Mouse (Mus musculus): ENCODE data around the gene Gpam. TPM values are rescaled to one million over a fixed set of nuclear protein-coding genes. Genes with fewer than 3 reads are reported as not detected.

The Gpam gene
- total and polyA plus RNA-seq, 3 experiments, result 10.3 to 26.7 (median 24.8) TPM

DNA sequence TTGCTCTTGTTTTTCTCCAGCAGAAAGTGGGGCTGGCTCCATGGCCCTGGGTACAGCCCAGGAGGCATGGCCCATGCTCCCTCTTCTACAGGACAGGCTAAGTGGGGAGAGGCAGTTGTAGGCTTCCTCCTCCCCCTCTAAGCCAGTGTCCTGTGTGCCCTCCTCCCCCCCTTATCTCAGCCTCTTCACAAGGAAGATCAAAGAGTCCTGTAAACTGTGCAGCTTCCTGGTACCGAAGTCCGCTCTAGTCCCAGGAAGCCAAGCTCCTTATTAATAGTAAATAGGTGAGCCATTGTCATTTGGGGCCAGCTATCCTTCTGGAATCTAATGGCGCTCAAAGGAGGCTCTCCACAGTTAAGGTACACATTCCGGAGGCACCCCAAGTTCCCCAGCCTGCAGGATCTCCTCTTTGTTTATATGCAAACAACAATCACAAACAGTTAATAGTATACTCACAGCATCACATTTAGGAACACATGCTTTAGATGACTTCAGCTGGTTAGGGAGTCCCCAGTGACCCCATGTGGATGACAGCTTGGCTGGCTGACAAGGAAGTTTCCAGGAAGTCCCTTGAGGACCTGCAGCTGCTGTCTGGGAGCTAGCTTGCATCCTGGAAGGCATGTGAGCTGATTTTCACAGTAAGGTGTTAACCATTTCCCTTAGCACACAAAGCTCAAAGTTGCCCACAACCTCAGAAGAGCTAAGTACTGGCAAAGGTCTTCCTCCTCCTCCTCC lies 9.8 kb upstream of the Gpam start:
- DNase-seq (ENCODE audit: low spot score), result no peak
- Histone ChIP-seq H3K27me3 (ENCODE audit: insufficient read depth, low read length) (peaks cover 26% of the 10 kb centered on the region), H3K4me3 (ENCODE audit: low read depth, low read length) (no peak overlapping the region), H3K9me3 (replicated peaks) (no peaks in the 10 kb centered on the region), H3K36me3 (replicated peaks) (no peaks in the 10 kb centered on the region), H3K4me1 (ENCODE audit: insufficient read depth, low read depth, low read length) (no peaks in the 10 kb centered on the region)
- ATAC-seq (ENCODE audit: extremely low read depth, insufficient number of reproducible peaks, low FRiP score, poor library complexity, severe bottlenecking), result no peak
- TF ChIP-seq GATA2 (IDR thresholded peaks at IDR 0.05; ENCODE audit: borderline replicate concordance, low read depth, low read length) (no peak), TAL1 (conservative IDR thresholded peaks at IDR 0.05; ENCODE audit: low read depth, low read length) (no peak), GATA1 (IDR thresholded peaks at IDR 0.05; ENCODE audit: borderline replicate concordance, low read length) (no peak), POLR2AphosphoS5 (IDR thresholded peaks at IDR 0.05; ENCODE audit: insufficient replicate concordance, low read depth, low read length) (no peak), CTCF (IDR thresholded peaks at IDR 0.05; ENCODE audit: low read depth, low read length) (no peak)

- Histone ChIP-seq H3K9me3 (replicated peaks) (no peaks in the 10 kb centered on the region), H3K4me1 (ENCODE audit: insufficient read depth, low read depth, low read length) (no peaks in the 10 kb centered on the region), H3K27me3 (ENCODE audit: insufficient read depth, low read length) (peaks cover 23% of the 10 kb centered on the region), H3K4me3 (ENCODE audit: low read depth, low read length) (no peak overlapping the region), H3K36me3 (replicated peaks) (no peaks in the 10 kb centered on the region)
- TF ChIP-seq CTCF (IDR thresholded peaks at IDR 0.05; ENCODE audit: low read depth, low read length), result no peak
- ATAC-seq (ENCODE audit: extremely low read depth, insufficient number of reproducible peaks, low FRiP score, poor library complexity, severe bottlenecking), result no peak
- DNase-seq (ENCODE audit: low spot score), result no peak
These were observed 8.9 kb upstream of the Gpam start for GRCm38 (mm10) chr19:55135918-55136317.

- no peak for DNase-seq (ENCODE audit: low spot score)
These were observed 7.5 kb upstream of the Gpam start for GRCm38 (mm10) chr19:55134521-55134920.

GRCm38 (mm10) chr19:55132476-55132875 lies 5.4 kb upstream of the Gpam start:
- TF ChIP-seq CTCF (IDR thresholded peaks at IDR 0.05; ENCODE audit: low read depth, low read length), result no peak
- no peak for TF ChIP-seq GATA1 (IDR thresholded peaks at IDR 0.05; ENCODE audit: borderline replicate concordance, low read length)
- TF ChIP-seq GATA2 (IDR thresholded peaks at IDR 0.05; ENCODE audit: borderline replicate concordance, low read depth, low read length), result no peak
- no peak for TF ChIP-seq POLR2AphosphoS5 (IDR thresholded peaks at IDR 0.05; ENCODE audit: insufficient replicate concordance, low read depth, low read length)
- no peak for TF ChIP-seq TAL1 (conservative IDR thresholded peaks at IDR 0.05; ENCODE audit: low read depth, low read length)

More at GRCm38 (mm10) chr19:55134521-55134920, 7.5 kb upstream of the Gpam start:
- Histone ChIP-seq H3K9me3 (replicated peaks) (no peaks in the 10 kb centered on the region), H3K4me1 (ENCODE audit: insufficient read depth, low read depth, low read length) (no peaks in the 10 kb centered on the region), H3K36me3 (replicated peaks) (no peaks in the 10 kb centered on the region), H3K27me3 (ENCODE audit: insufficient read depth, low read length) (peaks cover 22% of the 10 kb centered on the region), H3K4me3 (ENCODE audit: low read depth, low read length) (no peak overlapping the region)
- TF ChIP-seq GATA2 (IDR thresholded peaks at IDR 0.05; ENCODE audit: borderline replicate concordance, low read depth, low read length) (no peak), GATA1 (IDR thresholded peaks at IDR 0.05; ENCODE audit: borderline replicate concordance, low read length) (no peak), TAL1 (conservative IDR thresholded peaks at IDR 0.05; ENCODE audit: low read depth, low read length) (no peak), POLR2AphosphoS5 (IDR thresholded peaks at IDR 0.05; ENCODE audit: insufficient replicate concordance, low read depth, low read length) (no peak), CTCF (IDR thresholded peaks at IDR 0.05; ENCODE audit: low read depth, low read length) (no peak)
- ATAC-seq (ENCODE audit: extremely low read depth, insufficient number of reproducible peaks, low FRiP score, poor library complexity, severe bottlenecking), result no peak

GRCm38 (mm10) chr19:55131747-55132146 lies 4.7 kb upstream of the Gpam start:
- peaks cover 4% of the 10 kb centered on the region for H3K27me3 ChIP-seq (ENCODE audit: insufficient read depth, low read length)
- no peaks in the 10 kb centered on the region for H3K9me3 ChIP-seq (replicated peaks)
- TF ChIP-seq GATA2 (IDR thresholded peaks at IDR 0.05; ENCODE audit: borderline replicate concordance, low read depth, low read length) (no peak), TAL1 (conservative IDR thresholded peaks at IDR 0.05; ENCODE audit: low read depth, low read length) (no peak), GATA1 (IDR thresholded peaks at IDR 0.05; ENCODE audit: borderline replicate concordance, low read length) (no peak)
- H3K4me1 ChIP-seq (ENCODE audit: insufficient read depth, low read depth, low read length), result no peaks in the 10 kb centered on the region
- ATAC-seq (ENCODE audit: extremely low read depth, insufficient number of reproducible peaks, low FRiP score, poor library complexity, severe bottlenecking), result no peak
- no peak overlapping the region for H3K4me3 ChIP-seq (ENCODE audit: low read depth, low read length)
- DNase-seq (ENCODE audit: low spot score), result no peak
- no peaks in the 10 kb centered on the region for H3K36me3 ChIP-seq (replicated peaks)

More at GRCm38 (mm10) chr19:55132476-55132875, 5.4 kb upstream of the Gpam start:
- H3K4me3 ChIP-seq (ENCODE audit: low read depth, low read length), result no peak overlapping the region
- H3K36me3 ChIP-seq (replicated peaks), result no peaks in the 10 kb centered on the region
- H3K4me1 ChIP-seq (ENCODE audit: insufficient read depth, low read depth, low read length), result no peaks in the 10 kb centered on the region
- no peaks in the 10 kb centered on the region for H3K9me3 ChIP-seq (replicated peaks)
- DNase-seq (ENCODE audit: low spot score) (no peak), ATAC-seq (ENCODE audit: extremely low read depth, insufficient number of reproducible peaks, low FRiP score, poor library complexity, severe bottlenecking) (no peak)
- H3K27me3 ChIP-seq (ENCODE audit: insufficient read depth, low read length), result peaks cover 6% of the 10 kb centered on the region

DNA sequence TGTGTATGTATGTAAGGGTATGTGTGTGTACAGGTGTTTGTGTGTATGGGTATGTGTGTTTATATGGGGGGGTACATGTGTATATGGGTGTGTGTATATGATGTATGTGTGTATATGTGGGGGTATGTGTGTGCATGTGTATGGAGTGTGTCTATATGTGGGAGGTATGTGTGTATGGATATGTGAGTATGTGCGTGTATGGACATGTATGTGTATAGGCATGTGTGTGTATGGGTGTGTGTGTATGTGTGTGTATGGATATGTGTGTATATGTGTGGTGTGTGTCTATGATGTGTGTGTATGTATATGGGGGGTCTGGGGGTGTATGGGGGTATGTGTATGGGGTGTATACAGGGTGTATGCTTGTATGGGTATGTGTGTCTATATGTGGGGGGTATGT lies 1.4 kb upstream of the Gpam start:
- ATAC-seq (ENCODE audit: extremely low read depth, insufficient number of reproducible peaks, low FRiP score, poor library complexity, severe bottlenecking) (no peak), DNase-seq (ENCODE audit: low spot score) (no peak)
- Histone ChIP-seq H3K36me3 (replicated peaks) (no peaks in the 10 kb centered on the region), H3K27me3 (ENCODE audit: insufficient read depth, low read length) (peaks cover 5% of the 10 kb centered on the region; the same call in 1 of the 2 replicates), H3K4me1 (ENCODE audit: insufficient read depth, low read depth, low read length) (no peaks in the 10 kb centered on the region), H3K9me3 (replicated peaks) (no peaks in the 10 kb centered on the region), H3K4me3 (ENCODE audit: low read depth, low read length) (no peak overlapping the region)
- TF ChIP-seq GATA1 (IDR thresholded peaks at IDR 0.05; ENCODE audit: borderline replicate concordance, low read length) (no peak), CTCF (IDR thresholded peaks at IDR 0.05; ENCODE audit: low read depth, low read length) (no peak), POLR2AphosphoS5 (IDR thresholded peaks at IDR 0.05; ENCODE audit: insufficient replicate concordance, low read depth, low read length) (no peak), TAL1 (conservative IDR thresholded peaks at IDR 0.05; ENCODE audit: low read depth, low read length) (no peak), GATA2 (IDR thresholded peaks at IDR 0.05; ENCODE audit: borderline replicate concordance, low read depth, low read length) (no peak)

All from G1E (cell line).